Mouse (Mus musculus) liver, postnatal 0 days (tissue): ENCODE data around the gene Ltbr.

Experiments
- CTCF ChIP-seq: sonication (generic); IDR thresholded peaks from 2 replicates; pipeline ENCODE4 v1.5.1; 2016; ENCODE audit warnings: antibody characterized with exemption, low read depth
- EP300 ChIP-seq: IDR thresholded peaks from 2 replicates; pipeline ENCODE4 v1.6.1; 2016; ENCODE audit warnings: antibody characterized with exemption, low read depth, mild to moderate bottlenecking

GRCm38 (mm10) chr6:125302231-125302982 lies 11.3 kb downstream of the Ltbr start:
- TF ChIP-seq CTCF = no peak
- no peak for TF ChIP-seq EP300
